Mouse (Mus musculus) hindbrain, embryonic 14.5 days (tissue): ENCODE measurements around the gene Ang. TPM values are rescaled to one million over a fixed set of nuclear protein-coding genes. Genes with fewer than 3 reads are reported as not detected.
"Not testable (repeated sequence)": the region's sequence is repeated elsewhere in the genome, so short reads cannot be mapped to it uniquely, and the experiment has no call there.

ENCODE experiments used
- ATAC-seq: fragments of 200-750 bp; cut with Nextera tagmentation; 2 replicates; pipeline ENCODE4 v1.8.0; 2017; ENCODE audit warnings: moderate number of reproducible peaks, mild to moderate bottlenecking, moderate TSS enrichment, moderate library complexity; ENCODE audit not compliant: low FRiP score
- DNase-seq: peaks from one replicate; pipeline ENCODE4 v3.0.0-alpha.2; 2015; ENCODE audit warnings: low spot score
- H3K27ac ChIP-seq: fragments of 300-500 bp; sonication (generic); 2 replicates; pipeline ENCODE4 v1.5.1; 2014; ENCODE audit warnings: mild to moderate bottlenecking, moderate library complexity
- H3K27me3 ChIP-seq: fragments of 300-500 bp; sonication (generic); 2 replicates; pipeline ENCODE4 v1.6.1; 2014; ENCODE audit warnings: mild to moderate bottlenecking, low read length, mixed read lengths; ENCODE audit not compliant: control insufficient read depth, insufficient read depth
- H3K36me3 ChIP-seq: fragments of 300-500 bp; sonication (generic); replicated peaks from 2 replicates; pipeline ENCODE4 v1.6.1; 2014; ENCODE audit not compliant: control insufficient read depth, insufficient read depth
- H3K4me1 ChIP-seq: fragments of 300-500 bp; sonication (generic); replicated peaks from 2 replicates; pipeline ENCODE4 v1.6.1; 2014; ENCODE audit warnings: antibody characterized with exemption, low read length, mixed read lengths; ENCODE audit not compliant: control insufficient read depth, insufficient read depth
- H3K4me2 ChIP-seq: fragments of 300-500 bp; sonication (generic); replicated peaks from 2 replicates; pipeline ENCODE4 v1.6.1; 2014; ENCODE audit warnings: mild to moderate bottlenecking, moderate library complexity
- H3K4me3 ChIP-seq: fragments of 300-500 bp; sonication (generic); replicated peaks from 2 replicates; pipeline ENCODE4 v1.5.1; 2014; ENCODE audit warnings: mild to moderate bottlenecking, low read length
- H3K9ac ChIP-seq: fragments of 300-500 bp; sonication (generic); 2 replicates; pipeline ENCODE4 v1.6.1; 2014
- H3K9me3 ChIP-seq: fragments of 300-500 bp; sonication (generic); 2 replicates; pipeline ENCODE4 v1.6.1; 2016; ENCODE audit warnings: low read length; ENCODE audit not compliant: control insufficient read depth
- WGBS: fragments of 180-500 bp; shearing (Covaris S2); extraction: QIAGEN DNeasy Blood & Tissue Kit; methylation state at CpG from one replicate; pipeline ENCODE4 v1.1.7; 2014; 5-methylcytosine and 5-hydroxymethylcytosine counted together
- polyA plus RNA-seq: library from polyadenylated mRNA; unstranded; fragments of >200 nt; fragmentation: Nextera tagmentation; extraction: Ambion mirVana; gene quantifications from 2 replicates; pipeline ENCODE4 v1.2.1, GENCODE M21; 2014

Gene Ang
- polyA plus RNA-seq, 1 experiment from 2014 or later = 5.2 TPM

DNA sequence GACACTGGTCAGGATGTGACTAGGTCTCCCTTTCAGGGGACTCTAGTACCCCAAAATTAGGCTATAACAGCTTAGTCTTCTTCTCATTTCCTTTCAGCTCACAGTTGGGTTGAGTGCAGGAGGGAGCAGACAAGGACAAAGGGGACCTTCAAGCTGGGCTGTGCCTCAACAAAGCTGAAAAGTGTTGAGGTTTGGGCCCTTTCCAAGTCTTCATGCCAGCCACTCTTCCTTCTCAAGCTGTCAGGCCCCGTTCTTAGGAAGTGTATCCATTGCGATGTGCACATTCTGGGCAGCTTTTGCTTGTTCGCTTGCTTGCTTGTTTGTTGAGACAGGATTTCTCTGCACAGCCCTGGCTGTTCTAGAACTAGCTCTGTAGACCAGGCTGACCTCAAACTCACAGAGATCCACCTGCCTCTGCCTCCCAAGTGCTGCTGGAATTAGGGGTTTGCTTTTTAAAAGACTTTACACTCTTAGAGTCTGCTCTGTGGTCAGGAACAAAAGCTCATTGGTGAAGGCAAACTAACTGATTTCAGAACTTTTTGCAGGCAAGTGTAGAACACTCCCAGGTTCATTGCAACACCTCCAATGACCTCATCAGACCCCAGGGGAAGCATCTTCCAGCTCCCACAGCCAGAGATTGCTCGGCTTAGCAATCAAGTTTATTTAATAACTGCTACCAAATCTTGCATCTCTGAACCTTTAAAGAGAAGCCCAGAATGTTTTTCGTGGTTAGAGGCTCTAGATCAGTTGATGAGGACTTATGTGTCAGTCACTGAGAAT is 3.3 kb downstream of the Ang start:
- DNase-seq (no peak), ATAC-seq (no peak)
- H3K4me1 ChIP-seq = no peaks in the 10 kb centered on the region; the same call in 1 of the 2 replicates
- H3K9me3 ChIP-seq = no peaks in the 10 kb centered on the region
- no peak overlapping the region for H3K27ac ChIP-seq
- WGBS = 88% methylated on average over 5 of the region's 5 CpGs
- no peak overlapping the region for H3K4me2 ChIP-seq
- H3K9ac ChIP-seq = no peak overlapping the region
- H3K4me3 ChIP-seq = no peak overlapping the region
- no peaks in the 10 kb centered on the region for H3K27me3 ChIP-seq
- no peaks in the 10 kb centered on the region for H3K36me3 ChIP-seq

DNA sequence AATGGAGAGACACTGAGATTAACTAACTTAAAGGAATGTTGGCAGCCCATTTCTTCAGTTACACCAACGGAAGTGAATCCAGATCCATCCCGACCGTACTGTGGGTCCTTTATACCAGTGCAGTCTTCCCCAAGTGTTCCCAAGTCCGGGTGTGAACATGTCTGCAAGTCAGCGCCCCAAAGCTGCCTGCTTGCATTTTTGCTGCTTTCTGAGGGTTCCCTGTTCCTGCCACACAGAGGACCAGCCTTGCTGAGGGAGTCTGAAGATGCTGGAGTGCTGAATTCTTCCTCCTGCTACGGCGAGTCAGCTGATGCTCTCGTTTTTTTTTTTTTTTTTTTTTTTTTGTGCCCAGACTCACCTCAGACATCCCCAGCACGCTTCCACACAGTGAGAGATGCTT is 4.0 kb downstream of the Ang start:
- Histone ChIP-seq H3K4me1 (no peaks in the 10 kb centered on the region; the same call in 1 of the 2 replicates), H3K36me3 (no peaks in the 10 kb centered on the region), H3K9me3 (no peaks in the 10 kb centered on the region), H3K9ac (no peak overlapping the region), H3K27ac (no peak overlapping the region), H3K4me2 (no peak overlapping the region), H3K4me3 (no peak overlapping the region), H3K27me3 (no peaks in the 10 kb centered on the region)
- no peak for DNase-seq
- 71% methylated on average over 9 of the region's 9 CpGs for WGBS
- no peak for ATAC-seq

DNA sequence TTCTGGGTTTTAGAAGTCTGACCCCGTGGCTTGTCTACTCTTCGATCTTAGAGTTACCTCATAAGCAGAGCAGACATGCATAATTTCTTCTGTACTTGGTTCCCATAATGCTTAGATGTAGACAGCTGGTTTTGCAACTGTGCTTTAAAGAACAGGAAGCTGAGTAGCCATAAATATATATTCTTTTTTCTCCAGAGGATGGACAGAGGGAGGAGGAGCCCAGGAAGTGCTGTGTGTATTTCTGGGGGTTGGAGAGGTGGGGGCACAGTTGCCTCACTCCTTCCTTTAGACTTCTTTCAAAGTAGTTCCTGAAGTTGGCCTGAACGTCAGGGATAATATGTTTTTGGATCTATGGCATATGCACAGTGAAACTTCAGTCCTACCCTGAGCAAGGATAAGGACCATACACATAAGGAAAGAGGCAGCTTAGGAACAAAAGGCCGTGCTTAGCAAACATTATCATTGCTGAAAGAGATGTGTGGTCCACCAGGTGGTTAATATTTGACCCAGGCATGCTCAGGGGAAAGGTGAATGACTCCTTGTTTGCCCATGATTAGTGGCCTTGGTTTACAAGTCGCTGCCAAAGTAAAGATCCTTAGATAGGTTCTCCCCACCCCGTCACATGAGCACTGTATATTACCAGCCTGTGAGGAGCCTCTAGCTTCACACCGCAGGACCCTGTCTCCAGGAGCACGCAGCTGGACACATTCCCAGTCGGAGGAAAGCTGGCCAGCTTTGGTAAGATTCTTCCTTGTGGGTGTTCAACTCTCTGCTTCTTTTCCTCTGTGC is 5.0 kb downstream of the Ang start:
- ATAC-seq (no peak), DNase-seq (no peak)
- no peaks in the 10 kb centered on the region for H3K9me3 ChIP-seq
- no peak overlapping the region for H3K27ac ChIP-seq
- no peak overlapping the region for H3K4me2 ChIP-seq
- H3K27me3 ChIP-seq = no peaks in the 10 kb centered on the region
- H3K4me3 ChIP-seq = no peak overlapping the region
- H3K36me3 ChIP-seq = no peaks in the 10 kb centered on the region
- H3K4me1 ChIP-seq = no peaks in the 10 kb centered on the region; the same call in 1 of the 2 replicates
- no peak overlapping the region for H3K9ac ChIP-seq
- 72% methylated on average over 9 of the region's 9 CpGs for WGBS

GRCm38 (mm10) chr14:51098300-51098699 is 7.3 kb downstream of the Ang start:
- not testable (repeated sequence) for H3K9me3 ChIP-seq, H3K9ac ChIP-seq, H3K4me3 ChIP-seq, H3K27me3 ChIP-seq, H3K4me1 ChIP-seq, H3K36me3 ChIP-seq, H3K4me2 ChIP-seq, H3K27ac ChIP-seq
- DNase-seq (peak; percentile 75), ATAC-seq (peak; percentile 68; the same call in 1 of the 2 replicates)
- WGBS = 44% methylated on average over 1 of the region's 1 CpGs

DNA sequence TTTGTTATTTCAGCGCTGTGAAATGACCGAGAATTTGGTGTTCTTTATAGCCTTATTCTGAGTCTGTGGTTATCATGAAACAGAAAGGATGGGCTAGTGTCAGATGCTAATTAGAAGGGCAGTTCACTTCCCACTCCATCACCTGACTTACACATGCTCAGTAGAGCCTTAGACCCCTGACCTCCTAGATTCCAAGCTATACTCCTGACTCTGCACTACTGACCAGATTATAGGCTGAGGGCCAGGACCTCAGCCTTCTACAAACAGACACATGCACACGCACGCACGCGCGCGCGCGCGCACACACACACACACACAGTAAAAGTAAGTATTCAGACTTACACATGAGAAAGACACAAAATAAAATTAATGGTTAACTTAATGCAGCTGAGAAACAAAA is 8.0 kb downstream of the Ang start:
- WGBS = 95% methylated on average over 11 of the region's 11 CpGs
- Histone ChIP-seq H3K27me3 (no peaks in the 10 kb centered on the region), H3K4me3 (no peak overlapping the region), H3K36me3 (no peaks in the 10 kb centered on the region), H3K27ac (no peak overlapping the region), H3K4me2 (no peak overlapping the region), H3K9ac (no peak overlapping the region), H3K4me1 (no peaks in the 10 kb centered on the region), H3K9me3 (no peaks in the 10 kb centered on the region)
- DNase-seq (no peak), ATAC-seq (no peak)

DNA sequence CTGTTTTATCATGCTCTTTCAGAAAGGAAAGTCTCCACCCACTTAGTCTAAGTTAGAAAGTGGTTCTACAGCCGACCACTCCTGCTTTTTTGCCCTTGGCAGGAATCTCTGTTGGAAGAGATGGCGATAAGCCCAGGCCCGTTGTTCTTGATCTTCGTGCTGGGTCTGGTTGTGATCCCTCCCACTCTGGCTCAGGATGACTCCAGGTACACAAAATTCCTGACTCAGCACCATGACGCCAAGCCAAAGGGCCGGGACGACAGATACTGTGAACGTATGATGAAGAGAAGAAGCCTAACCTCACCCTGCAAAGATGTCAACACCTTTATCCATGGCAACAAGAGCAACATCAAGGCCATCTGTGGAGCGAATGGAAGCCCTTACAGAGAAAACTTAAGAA is 10.3 kb downstream of the Ang start:
- no peak for DNase-seq
- Histone ChIP-seq H3K4me3 (no peak overlapping the region), H3K4me2 (no peak overlapping the region), H3K9ac (no peak overlapping the region), H3K36me3 (no peaks in the 10 kb centered on the region), H3K9me3 (no peaks in the 10 kb centered on the region), H3K4me1 (no peaks in the 10 kb centered on the region), H3K27me3 (no peaks in the 10 kb centered on the region), H3K27ac (no peak overlapping the region)
- ATAC-seq = no peak
- 75% methylated on average over 9 of the region's 9 CpGs for WGBS

DNA sequence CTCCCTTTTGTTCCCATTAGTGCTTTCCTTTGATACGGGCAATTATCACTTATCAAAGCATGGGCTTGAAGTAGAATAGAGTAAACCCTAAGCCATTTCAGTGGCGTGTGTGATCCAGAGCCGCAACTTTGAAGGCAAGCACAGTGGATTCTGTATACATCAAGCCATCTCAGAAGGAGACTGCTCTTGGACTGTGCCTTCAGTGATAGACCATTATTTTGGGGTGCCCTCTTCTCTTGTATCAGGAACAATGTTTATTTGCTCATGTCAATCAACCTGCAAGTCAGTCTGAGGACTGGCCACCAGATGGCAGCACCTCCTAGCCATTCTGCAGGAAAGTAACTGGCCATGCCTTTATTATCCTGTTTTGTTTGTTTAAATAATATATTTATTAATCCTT is 12.3 kb downstream of the Ang start:
- no peak for ATAC-seq
- Histone ChIP-seq H3K4me2 (no peak overlapping the region), H3K27ac (no peak overlapping the region), H3K9ac (no peak overlapping the region), H3K36me3 (no peaks in the 10 kb centered on the region), H3K27me3 (no peaks in the 10 kb centered on the region), H3K4me1 (no peaks in the 10 kb centered on the region), H3K4me3 (no peak overlapping the region), H3K9me3 (no peaks in the 10 kb centered on the region)
- peak; percentile 81 for DNase-seq
- 60% methylated on average over 3 of the region's 3 CpGs for WGBS

- no peak overlapping the region for H3K27ac ChIP-seq
- no peaks in the 10 kb centered on the region for H3K9me3 ChIP-seq
- WGBS = 88% methylated on average over 2 of the region's 2 CpGs
- DNase-seq (no peak), ATAC-seq (no peak)
- H3K4me1 ChIP-seq = no peaks in the 10 kb centered on the region
- no peaks in the 10 kb centered on the region for H3K27me3 ChIP-seq
- H3K9ac ChIP-seq = no peak overlapping the region
- H3K4me2 ChIP-seq = no peak overlapping the region
- no peaks in the 10 kb centered on the region for H3K36me3 ChIP-seq
- H3K4me3 ChIP-seq = no peak overlapping the region
These were observed 13.4 kb downstream of the Ang start for GRCm38 (mm10) chr14:51104366-51104765.

- no peaks in the 10 kb centered on the region for H3K4me1 ChIP-seq
- H3K4me2 ChIP-seq = no peak overlapping the region
- no peaks in the 10 kb centered on the region for H3K27me3 ChIP-seq
- no peak overlapping the region for H3K27ac ChIP-seq
- ATAC-seq = no peak
- no peaks in the 10 kb centered on the region for H3K36me3 ChIP-seq
- no peak overlapping the region for H3K9ac ChIP-seq
- DNase-seq = no peak
- no peaks in the 10 kb centered on the region for H3K9me3 ChIP-seq
- H3K4me3 ChIP-seq = no peak overlapping the region
These were observed 15.6 kb downstream of the Ang start for GRCm38 (mm10) chr14:51106449-51106967.
